Mouse (Mus musculus): ENCODE results near the gene Zcrb1. TPM values are rescaled to one million over a fixed set of nuclear protein-coding genes. Genes with fewer than 3 reads are reported as not detected.
"Not testable (repeated sequence)": the region's sequence is repeated elsewhere in the genome, so short reads cannot be mapped to it uniquely, and the experiment has no call there.

The Zcrb1 gene
- 10 to 100 TPM; 71.0 to 99.5 (median 83.2) TPM for total RNA-seq (2022)

GRCm38 (mm10) chr15:93397826-93398698 lies at the start of gene Zcrb1, which contains the start of gene Pphln1:
TSS of gene Zcrb1 (minus strand) at chr15:93398334.
TSS of gene Pphln1 (plus strand) at chr15:93398350.
- DNase-seq = peak; percentile 68

- no peak for DNase-seq
Observed at GRCm38 (mm10) chr15:93443676-93444075, 45.5 kb upstream of the Zcrb1 start.

GRCm38 (mm10) chr15:93442271-93442670 lies 44.1 kb upstream of the Zcrb1 start:
- DNase-seq = no peak

- DNase-seq = peak; percentile 33
Observed at GRCm38 (mm10) chr15:93438663-93439062, 40.5 kb upstream of the Zcrb1 start.

- DNase-seq = no peak
Observed at GRCm38 (mm10) chr15:93435998-93436397, 37.9 kb upstream of the Zcrb1 start.

- DNase-seq = no peak
Observed at GRCm38 (mm10) chr15:93433811-93434210, 35.7 kb upstream of the Zcrb1 start.

- no peak for DNase-seq
Observed at GRCm38 (mm10) chr15:93422537-93422936, 24.4 kb upstream of the Zcrb1 start.

GRCm38 (mm10) chr15:93420596-93420995 lies 22.5 kb upstream of the Zcrb1 start:
- no peak for DNase-seq

- DNase-seq = no peak
Observed at GRCm38 (mm10) chr15:93416300-93416699, 18.2 kb upstream of the Zcrb1 start.

GRCm38 (mm10) chr15:93414456-93414855 lies 16.3 kb upstream of the Zcrb1 start:
- no peak for DNase-seq

GRCm38 (mm10) chr15:93412445-93412844 lies 14.3 kb upstream of the Zcrb1 start:
- no peak for DNase-seq

GRCm38 (mm10) chr15:93406492-93406891 lies 8.4 kb upstream of the Zcrb1 start:
- DNase-seq = no peak

- DNase-seq = no peak
Observed at GRCm38 (mm10) chr15:93405446-93405986, 7.4 kb upstream of the Zcrb1 start.

- DNase-seq = no peak
Observed at GRCm38 (mm10) chr15:93404849-93405248, 6.7 kb upstream of the Zcrb1 start.

GRCm38 (mm10) chr15:93402730-93403129 lies 4.6 kb upstream of the Zcrb1 start:
- no peak for DNase-seq

GRCm38 (mm10) chr15:93401446-93401845 lies 3.3 kb upstream of the Zcrb1 start:
- no peak for DNase-seq

- no peak for DNase-seq
Observed at GRCm38 (mm10) chr15:93398699-93399540, 786 bp upstream of the Zcrb1 start.

- no peak for DNase-seq
Observed at GRCm38 (mm10) chr15:93397269-93397668, 865 bp downstream of the Zcrb1 start.

GRCm38 (mm10) chr15:93381337-93381736 lies 16.8 kb downstream of the Zcrb1 start:
- DNase-seq = no peak

GRCm38 (mm10) chr15:93379177-93379576 lies 19.0 kb downstream of the Zcrb1 start:
- no peak for DNase-seq

- DNase-seq = no peak
Observed at GRCm38 (mm10) chr15:93375696-93376095, 22.4 kb downstream of the Zcrb1 start.

- DNase-seq = not testable (repeated sequence)
Observed at GRCm38 (mm10) chr15:93372525-93373119, 25.5 kb downstream of the Zcrb1 start.

- no peak for DNase-seq
Observed at GRCm38 (mm10) chr15:93371838-93372237, 26.3 kb downstream of the Zcrb1 start.

Measured in adrenal gland, adult 8-10 months (tissue).